Mouse (Mus musculus): ENCODE data around the gene Cabp1.

- TF ChIP-seq CTCF (IDR thresholded peaks at IDR 0.05; ENCODE audit: extremely low read depth, insufficient read depth, low read length) (no peak), POLR2A (IDR thresholded peaks at IDR 0.05; ENCODE audit: extremely low read depth, insufficient read depth, low read length) (no peak)
Measured at GRCm38 (mm10) chr5:115142166-115142697, 51.9 kb downstream of the Cabp1 start.
